Mouse (Mus musculus): ENCODE results near the gene Dis3.

- no peak for TF ChIP-seq CTCF (IDR thresholded peaks at IDR 0.05; ENCODE audit: borderline replicate concordance, control insufficient read depth, extremely low read depth, insufficient read depth, low read length, poor library complexity)
- no peak for TF ChIP-seq POLR2A (IDR thresholded peaks at IDR 0.05; ENCODE audit: control insufficient read depth, extremely low read depth, insufficient read depth, low read length, poor library complexity)
These were observed 36.2 kb upstream of the Dis3 start for GRCm38 (mm10) chr14:99135761-99136160.
